ENCODE assay signal across 21 mouse cellular contexts in genomic region chr8:124555113-124555750, GRCm38 (mm10). TPM values are rescaled to one million over a fixed set of nuclear protein-coding genes. Genes with fewer than 3 reads are reported as not detected.
DNase-seq lines count a peak whose midpoint lies in the region; ATAC-seq and TF ChIP-seq lines count a peak whose summit lies in the region.
"Had no signal": no experiment of that assay in that cellular context is flagged by ENCODE, and none has a peak within 500 bp of the region (broad histone marks: within the 10 kb centered on the region; RNA-seq: fewer than 3 reads in every experiment).

No protein-coding gene starts in this region.

- no peaks in the 10 kb centered on the region for H3K27me3 ChIP-seq in lung, embryonic 15.5 days
- H3K27me3 ChIP-seq in midbrain, embryonic 15.5 days (replicated peaks), result no peaks in the 10 kb centered on the region
- no peaks in the 10 kb centered on the region for H3K27me3 ChIP-seq in midbrain, embryonic 13.5 days
- H3K27me3 ChIP-seq: forebrain, embryonic 13.5 days; heart, embryonic 15.5 days had no signal

- no peak overlapping the region for H3K9ac ChIP-seq in lung, embryonic 15.5 days
- no peak overlapping the region for H3K9ac ChIP-seq in midbrain, embryonic 15.5 days
- no peak overlapping the region for H3K9ac ChIP-seq in midbrain, embryonic 13.5 days (replicated peaks)
- H3K9ac ChIP-seq: forebrain, embryonic 13.5 days; forebrain, postnatal 0 days; heart, embryonic 15.5 days; hindbrain, embryonic 14.5 days had no signal

- ATAC-seq in lung, embryonic 15.5 days (ENCODE audit: borderline replicate concordance, extremely low read depth, low FRiP score, low TSS enrichment), result no peak
- no peak for ATAC-seq in midbrain, embryonic 15.5 days (replicated peaks)
- ATAC-seq in midbrain, embryonic 13.5 days, result no peak
- ATAC-seq: forebrain, embryonic 13.5 days had no signal

- WGBS in lung, embryonic 15.5 days, result 81% methylated on average over 7 of the region's 7 CpGs
- whole genome bisulfite sequencing in midbrain, embryonic 15.5 days, result 89% methylated on average over 7 of the region's 7 CpGs
- WGBS in midbrain, embryonic 13.5 days, result 93% methylated on average over 7 of the region's 7 CpGs

- no peak for TF ChIP-seq CTCF in layer of hippocampus, adult 2 months (conservative IDR thresholded peaks at IDR 0.05)

- peaks cover 23% of the 10 kb centered on the region for H3K36me3 ChIP-seq in lung, embryonic 15.5 days
- H3K36me3 ChIP-seq in midbrain, embryonic 15.5 days (replicated peaks), result peaks cover 24% of the 10 kb centered on the region
- H3K36me3 ChIP-seq in midbrain, embryonic 13.5 days, result peaks cover 28% of the 10 kb centered on the region

- no peak for DNase-seq in layer of hippocampus, adult 2 months (ENCODE audit: low spot score in 2 of 2)
- no peak for DNase-seq in layer of hippocampus, adult 8-10 months (ENCODE audit: low spot score in 2 of 2)
- no peak for DNase-seq in lung, adult 18-20 months
- DNase-seq: adrenal gland, adult 8-10 months; adrenal gland, postnatal 36 days; cerebellum, adult 2 months; cerebellum, postnatal 10 days; forebrain, postnatal 0 days; gastrocnemius, postnatal 14 days; heart, adult 2 months; heart, postnatal 14 days had no signal

- no peak overlapping the region for H3K4me3 ChIP-seq in layer of hippocampus, adult 2 months
- no peak overlapping the region for H3K4me3 ChIP-seq in lung, embryonic 15.5 days
- no peak overlapping the region for H3K4me3 ChIP-seq in midbrain, embryonic 15.5 days
- H3K4me3 ChIP-seq in midbrain, embryonic 13.5 days (replicated peaks), result no peak overlapping the region
- H3K4me3 ChIP-seq: embryonic facial prominence, embryonic 10.5 days; forebrain, embryonic 13.5 days; heart, adult 2 months; heart, embryonic 15.5 days had no signal

- peak overlapping the region; percentile 73 for H3K27ac ChIP-seq in layer of hippocampus, adult 2 months
- peak overlapping the region; percentile 81 for H3K27ac ChIP-seq in lung, embryonic 15.5 days
- peak overlapping the region; percentile 15; the same call in 1 of the 2 replicates for H3K27ac ChIP-seq in midbrain, embryonic 15.5 days
- no peak overlapping the region for H3K27ac ChIP-seq in midbrain, embryonic 13.5 days
- H3K27ac ChIP-seq: embryonic facial prominence, embryonic 10.5 days; heart, adult 2 months; heart, embryonic 15.5 days had no signal

- H3K4me1 ChIP-seq in lung, embryonic 15.5 days, result peaks cover 23% of the 10 kb centered on the region
- 0 out of 2 replicates have a peak, but pooled peaks cover 3% of the 10 kb centered on the region for H3K4me1 ChIP-seq in midbrain, embryonic 15.5 days
- H3K4me1 ChIP-seq in midbrain, embryonic 13.5 days (replicated peaks), result peaks cover 14% of the 10 kb centered on the region

- no peaks in the 10 kb centered on the region for H3K9me3 ChIP-seq in lung, embryonic 15.5 days
- H3K9me3 ChIP-seq in midbrain, embryonic 15.5 days, result no peaks in the 10 kb centered on the region
- no peaks in the 10 kb centered on the region for H3K9me3 ChIP-seq in midbrain, embryonic 13.5 days
- H3K9me3 ChIP-seq: embryonic facial prominence, embryonic 10.5 days; forebrain, embryonic 13.5 days; heart, embryonic 15.5 days had no signal

- H3K4me2 ChIP-seq in lung, embryonic 15.5 days, result no peak overlapping the region
- H3K4me2 ChIP-seq in midbrain, embryonic 15.5 days, result no peak overlapping the region
- no peak overlapping the region for H3K4me2 ChIP-seq in midbrain, embryonic 13.5 days (replicated peaks)
- H3K4me2 ChIP-seq: forebrain, embryonic 13.5 days; heart, embryonic 11.5 days; heart, embryonic 15.5 days; hindbrain, embryonic 14.5 days had no signal

RNA-seq across cellular contexts. Expression of gene Agt, which starts 14.3 kb away (rescaled TPM):
- total RNA-seq in layer of hippocampus, adult 2 months (2021), result 10 to 100 TPM; 29.9 to 33.9 TPM
- total RNA-seq in layer of hippocampus, adult 8-10 months (2022), result 10 to 100 TPM; 22.3 to 34.0 (median 30.1) TPM
- 6.9 and 7.9 TPM in 2 replicates for polyA plus RNA-seq in lung, embryonic 15.5 days (2015; fragmentation: Nextera tagmentation; extraction: Ambion mirVana)
- polyA plus RNA-seq in midbrain, embryonic 15.5 days (2015; fragmentation: Nextera tagmentation; extraction: Ambion mirVana), result 0.62 and 0.96 TPM in 2 replicates
- not detected in 2 replicates for polyA plus RNA-seq in midbrain, embryonic 13.5 days (2015; fragmentation: Nextera tagmentation; extraction: Ambion mirVana)
- total RNA-seq: ES-E14 had no signal
- polyA plus RNA-seq: forebrain, embryonic 13.5 days had no signal

RNA-seq across cellular contexts. Expression of gene Capn9, which starts 20.7 kb away (rescaled TPM):
- total RNA-seq in layer of hippocampus, adult 2 months (2021), result under 1 TPM; 0.34 to 0.79 TPM
- under 1 TPM in 2 of 4 experiments, not detected in 2; 0.12 to 0.14 TPM for total RNA-seq in layer of hippocampus, adult 8-10 months (2022)
- 0.29 and 0.50 TPM in 2 replicates for polyA plus RNA-seq in lung, embryonic 15.5 days (2015; fragmentation: Nextera tagmentation; extraction: Ambion mirVana)
- 0.14 TPM in 1 of 2 replicates, not detected in the other for polyA plus RNA-seq in midbrain, embryonic 15.5 days (2015; fragmentation: Nextera tagmentation; extraction: Ambion mirVana)
- polyA plus RNA-seq in midbrain, embryonic 13.5 days (2015; fragmentation: Nextera tagmentation; extraction: Ambion mirVana), result 0.07 and 0.10 TPM in 2 replicates
- total RNA-seq: ES-E14; forebrain, postnatal 0 days; gastrocnemius, adult 18-20 months; heart, adult 2 months had no signal
- polyA plus RNA-seq: embryonic facial prominence, embryonic 10.5 days; heart, adult 2 months; heart, embryonic 11.5 days had no signal

RNA-seq across cellular contexts. Expression of gene Cog2, which starts 34.7 kb away (rescaled TPM):
- 10 to 100 TPM; 45.3 to 49.0 TPM for total RNA-seq in layer of hippocampus, adult 2 months (2021)
- 10 to 100 TPM; 42.8 to 48.9 (median 47.1) TPM for total RNA-seq in layer of hippocampus, adult 8-10 months (2022)
- polyA plus RNA-seq in lung, embryonic 15.5 days (2015; fragmentation: Nextera tagmentation; extraction: Ambion mirVana), result 36.6 and 37.2 TPM in 2 replicates
- polyA plus RNA-seq in midbrain, embryonic 15.5 days (2015; fragmentation: Nextera tagmentation; extraction: Ambion mirVana), result 35.4 and 38.1 TPM in 2 replicates
- polyA plus RNA-seq in midbrain, embryonic 13.5 days (2015; fragmentation: Nextera tagmentation; extraction: Ambion mirVana), result 38.2 and 40.6 TPM in 2 replicates
